Mouse (Mus musculus) lung, embryonic 16.5 days (tissue): ENCODE data around the gene Pibf1. TPM values are rescaled to one million over a fixed set of nuclear protein-coding genes. Genes with fewer than 3 reads are reported as not detected.

Source experiments
- ATAC-seq: fragments of 200-750 bp; cut with Nextera tagmentation; 2 replicates; pipeline ENCODE4 v1.8.0; 2017; ENCODE audit warnings: low read depth, mild to moderate bottlenecking, moderate library complexity
- H3K27ac ChIP-seq: fragments of 300-500 bp; sonication (generic); 2 replicates; pipeline ENCODE4 v1.5.1; 2014; ENCODE audit warnings: mild to moderate bottlenecking, control low read depth, low read length
- H3K27me3 ChIP-seq: fragments of 300-500 bp; sonication (generic); 2 replicates; pipeline ENCODE4 v1.6.1; 2014; ENCODE audit warnings: low read depth, low read length, mixed read lengths; ENCODE audit not compliant: control insufficient read depth, insufficient read depth
- H3K36me3 ChIP-seq: fragments of 300-500 bp; sonication (generic); 2 replicates; pipeline ENCODE4 v1.6.1; 2014; ENCODE audit warnings: low read length; ENCODE audit not compliant: control insufficient read depth, insufficient read depth
- H3K4me1 ChIP-seq: fragments of 300-500 bp; sonication (generic); replicated peaks from 2 replicates; pipeline ENCODE4 v1.6.1; 2014; ENCODE audit warnings: low read length, mixed read lengths; ENCODE audit not compliant: control insufficient read depth, insufficient read depth
- H3K4me2 ChIP-seq: fragments of 300-500 bp; sonication (generic); 2 replicates; pipeline ENCODE4 v1.6.1; 2014; ENCODE audit warnings: low read depth, low read length, control low read depth
- H3K4me3 ChIP-seq: fragments of 300-500 bp; sonication (generic); 2 replicates; pipeline ENCODE4 v1.5.1; 2014; ENCODE audit warnings: mild to moderate bottlenecking, low read length, control low read depth
- H3K9ac ChIP-seq: fragments of 300-500 bp; sonication (generic); 2 replicates; pipeline ENCODE4 v1.6.1; 2014; ENCODE audit warnings: low read length, control low read depth
- H3K9me3 ChIP-seq: fragments of 300-500 bp; sonication (generic); 2 replicates; pipeline ENCODE4 v1.6.1; 2016; ENCODE audit warnings: low read length; ENCODE audit not compliant: control insufficient read depth
- WGBS: fragments of 180-500 bp; shearing (Covaris S2); extraction: QIAGEN DNeasy Blood & Tissue Kit; methylation state at CpG from one replicate; pipeline ENCODE4 v1.1.7; 2014; 5-methylcytosine and 5-hydroxymethylcytosine counted together
- polyA plus RNA-seq: library from polyadenylated mRNA; unstranded; fragments of >200 nt; fragmentation: Nextera tagmentation; extraction: Ambion mirVana; gene quantifications from 2 replicates; pipeline ENCODE4 v1.2.1, GENCODE M21; 2015

Pibf1 gene
- polyA plus RNA-seq, 1 experiment from 2014 or later: 19.9 TPM

GRCm38 (mm10) chr14:99174138-99174745 is 75.0 kb downstream of the Pibf1 start:
- H3K27ac ChIP-seq: no peak overlapping the region
- 46% methylated on average over 4 of the region's 4 CpGs for WGBS
- peaks cover 6% of the 10 kb centered on the region; the same call in 1 of the 2 replicates for H3K4me1 ChIP-seq
- H3K4me3 ChIP-seq: no peak overlapping the region
- ATAC-seq: peak; percentile 76
- H3K9me3 ChIP-seq: no peaks in the 10 kb centered on the region
- H3K9ac ChIP-seq: no peak overlapping the region
- no peaks in the 10 kb centered on the region for H3K27me3 ChIP-seq
- H3K4me2 ChIP-seq: no peak overlapping the region
- no peaks in the 10 kb centered on the region for H3K36me3 ChIP-seq

- 52% methylated on average over 9 of the region's 9 CpGs for WGBS
- H3K9me3 ChIP-seq: no peaks in the 10 kb centered on the region
These were observed 77.3 kb downstream of the Pibf1 start for GRCm38 (mm10) chr14:99176559-99176958.

GRCm38 (mm10) chr14:99190153-99190790 is 91.0 kb downstream of the Pibf1 start:
- Histone ChIP-seq H3K4me2 (no peak overlapping the region), H3K27me3 (no peaks in the 10 kb centered on the region), H3K4me1 (no peaks in the 10 kb centered on the region), H3K9ac (no peak overlapping the region), H3K4me3 (no peak overlapping the region), H3K9me3 (no peaks in the 10 kb centered on the region), H3K27ac (no peak overlapping the region), H3K36me3 (no peaks in the 10 kb centered on the region)
- WGBS: 65% methylated on average over 5 of the region's 5 CpGs
- peak; percentile 66 for ATAC-seq

More at GRCm38 (mm10) chr14:99176559-99176958, 77.3 kb downstream of the Pibf1 start:
- H3K36me3 ChIP-seq: no peaks in the 10 kb centered on the region
- no peak overlapping the region for H3K9ac ChIP-seq
- H3K27me3 ChIP-seq: no peaks in the 10 kb centered on the region
- no peak overlapping the region for H3K4me2 ChIP-seq
- H3K27ac ChIP-seq: no peak overlapping the region
- H3K4me1 ChIP-seq: peaks cover 6% of the 10 kb centered on the region; the same call in 1 of the 2 replicates
- no peak overlapping the region for H3K4me3 ChIP-seq
- peak; percentile 81 for ATAC-seq

GRCm38 (mm10) chr14:99205865-99206264 is 106.6 kb downstream of the Pibf1 start:
- H3K27ac ChIP-seq: no peak overlapping the region
- ATAC-seq: no peak
- H3K4me3 ChIP-seq: no peak overlapping the region
- no peak overlapping the region for H3K4me2 ChIP-seq
- 95% methylated on average over 2 of the region's 2 CpGs for WGBS
- no peaks in the 10 kb centered on the region for H3K9me3 ChIP-seq
- 0 out of 2 replicates have a peak, but pooled peaks cover 2% of the 10 kb centered on the region for H3K36me3 ChIP-seq
- H3K9ac ChIP-seq: no peak overlapping the region
- no peaks in the 10 kb centered on the region for H3K4me1 ChIP-seq
- H3K27me3 ChIP-seq: no peaks in the 10 kb centered on the region

- WGBS: 89% methylated on average over 5 of the region's 5 CpGs
- ATAC-seq: no peak
- no peak overlapping the region for H3K9ac ChIP-seq
- no peak overlapping the region for H3K4me2 ChIP-seq
- no peaks in the 10 kb centered on the region for H3K27me3 ChIP-seq
- H3K4me3 ChIP-seq: no peak overlapping the region
- no peaks in the 10 kb centered on the region for H3K4me1 ChIP-seq
- H3K27ac ChIP-seq: no peak overlapping the region
- H3K36me3 ChIP-seq: 0 out of 2 replicates have a peak, but pooled peaks cover 2% of the 10 kb centered on the region
- no peaks in the 10 kb centered on the region for H3K9me3 ChIP-seq
These were observed 107.4 kb downstream of the Pibf1 start for GRCm38 (mm10) chr14:99206591-99206990.

- no peak for ATAC-seq
- no peak overlapping the region for H3K9ac ChIP-seq
- H3K9me3 ChIP-seq: no peaks in the 10 kb centered on the region
- WGBS: 77% methylated on average over 5 of the region's 5 CpGs
- H3K27me3 ChIP-seq: no peaks in the 10 kb centered on the region
- H3K4me1 ChIP-seq: no peaks in the 10 kb centered on the region
- H3K4me2 ChIP-seq: no peak overlapping the region
- no peak overlapping the region for H3K4me3 ChIP-seq
- no peak overlapping the region for H3K27ac ChIP-seq
- H3K36me3 ChIP-seq: no peaks in the 10 kb centered on the region
These were observed 111.2 kb downstream of the Pibf1 start for GRCm38 (mm10) chr14:99210431-99210830.

GRCm38 (mm10) chr14:99218396-99219012 is 119.3 kb downstream of the Pibf1 start:
- no peaks in the 10 kb centered on the region for H3K9me3 ChIP-seq

GRCm38 (mm10) chr14:99219757-99220171 is 120.5 kb downstream of the Pibf1 start:
- no peaks in the 10 kb centered on the region for H3K9me3 ChIP-seq
- WGBS: 32% methylated on average over 9 of the region's 9 CpGs
- H3K27me3 ChIP-seq: no peaks in the 10 kb centered on the region
- no peak overlapping the region for H3K27ac ChIP-seq
- H3K4me1 ChIP-seq: no peaks in the 10 kb centered on the region
- no peak overlapping the region for H3K4me3 ChIP-seq
- no peak overlapping the region for H3K4me2 ChIP-seq
- no peak for ATAC-seq
- no peak overlapping the region for H3K9ac ChIP-seq
- peaks cover 2% of the 10 kb centered on the region for H3K36me3 ChIP-seq

More at GRCm38 (mm10) chr14:99218396-99219012, 119.3 kb downstream of the Pibf1 start:
- Histone ChIP-seq H3K36me3 (peaks cover 2% of the 10 kb centered on the region), H3K27ac (no peak overlapping the region), H3K9ac (no peak overlapping the region), H3K4me1 (no peaks in the 10 kb centered on the region), H3K4me3 (no peak overlapping the region), H3K27me3 (no peaks in the 10 kb centered on the region), H3K4me2 (no peak overlapping the region)
- no peak for ATAC-seq
- WGBS: 89% methylated on average over 7 of the region's 7 CpGs

GRCm38 (mm10) chr14:99225929-99226328 is 126.7 kb downstream of the Pibf1 start:
- Histone ChIP-seq H3K4me2 (no peak overlapping the region), H3K36me3 (no peaks in the 10 kb centered on the region), H3K9me3 (no peaks in the 10 kb centered on the region), H3K4me3 (no peak overlapping the region), H3K27me3 (no peaks in the 10 kb centered on the region), H3K4me1 (no peaks in the 10 kb centered on the region), H3K27ac (no peak overlapping the region), H3K9ac (no peak overlapping the region)
- ATAC-seq: no peak
- WGBS: 90% methylated on average over 4 of the region's 4 CpGs
